Mouse (Mus musculus) frontal cortex, adult (tissue): ENCODE measurements at regions not wholly inside any gene's neighbourhood (a gene's known extent, or its start where the extent isn't known, plus 50 kb on each side); places are given as distances from the start of the nearest gene placed in this dataset.

ENCODE experiments used
- ATAC-seq: cut with Nextera tagmentation; 2 replicates; pipeline ENCODE4 v1.9.2; 2017; ENCODE audit warnings: mild to moderate bottlenecking, moderate library complexity, mixed read lengths; ENCODE audit not compliant: low TSS enrichment

- peak; percentile 87 for ATAC-seq
Observed at GRCm38 (mm10) chr14:91658654-91659421, 2231.6 kb downstream of the Pcdh9 start.

GRCm38 (mm10) chr14:91656011-91656410 lies 2234.5 kb downstream of the Pcdh9 start:
- no peak for ATAC-seq

- no peak for ATAC-seq
Observed at GRCm38 (mm10) chr14:91630976-91631375, 2259.5 kb downstream of the Pcdh9 start.

- no peak for ATAC-seq
Observed at GRCm38 (mm10) chr14:91614391-91614790, 2276.1 kb downstream of the Pcdh9 start.

DNA sequence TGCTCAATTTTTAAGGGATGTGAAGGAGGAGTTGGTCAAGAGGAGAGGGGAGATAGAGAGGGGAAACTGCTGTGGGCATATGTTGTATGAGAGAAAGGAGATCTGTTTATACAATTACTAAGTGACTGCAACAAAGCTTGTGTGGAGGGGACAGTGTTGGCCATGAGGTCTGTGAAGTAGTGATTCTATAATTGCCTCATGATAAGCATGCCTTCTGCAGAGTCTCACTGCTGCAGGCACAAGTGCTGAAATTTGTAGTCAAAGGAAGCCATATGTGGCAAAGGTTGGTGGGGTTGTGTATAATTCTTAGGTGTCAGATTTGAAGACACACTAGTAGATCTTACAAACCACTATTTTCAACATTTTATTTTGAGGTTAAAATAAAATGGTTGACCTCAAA lies 2285.9 kb downstream of the Pcdh9 start:
- no peak for ATAC-seq

DNA sequence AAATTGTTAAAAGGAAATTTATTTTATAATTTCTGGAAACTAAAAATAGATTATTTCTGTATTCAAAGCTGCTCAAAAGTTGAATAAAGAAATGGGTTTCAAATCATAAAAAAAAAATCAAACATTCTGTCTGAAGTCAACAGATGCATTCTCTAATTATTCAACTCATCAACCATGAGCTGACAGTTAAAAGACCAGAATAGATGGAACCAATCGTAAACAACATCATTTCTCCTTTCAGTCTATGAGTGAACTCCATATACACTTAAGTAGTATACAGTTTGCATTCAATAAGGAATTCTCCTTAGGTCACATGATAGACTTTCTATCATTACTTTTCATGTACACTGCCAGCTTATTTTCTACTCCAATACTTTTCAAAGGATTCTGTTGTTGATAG lies 2308.0 kb downstream of the Pcdh9 start:
- ATAC-seq: no peak

DNA sequence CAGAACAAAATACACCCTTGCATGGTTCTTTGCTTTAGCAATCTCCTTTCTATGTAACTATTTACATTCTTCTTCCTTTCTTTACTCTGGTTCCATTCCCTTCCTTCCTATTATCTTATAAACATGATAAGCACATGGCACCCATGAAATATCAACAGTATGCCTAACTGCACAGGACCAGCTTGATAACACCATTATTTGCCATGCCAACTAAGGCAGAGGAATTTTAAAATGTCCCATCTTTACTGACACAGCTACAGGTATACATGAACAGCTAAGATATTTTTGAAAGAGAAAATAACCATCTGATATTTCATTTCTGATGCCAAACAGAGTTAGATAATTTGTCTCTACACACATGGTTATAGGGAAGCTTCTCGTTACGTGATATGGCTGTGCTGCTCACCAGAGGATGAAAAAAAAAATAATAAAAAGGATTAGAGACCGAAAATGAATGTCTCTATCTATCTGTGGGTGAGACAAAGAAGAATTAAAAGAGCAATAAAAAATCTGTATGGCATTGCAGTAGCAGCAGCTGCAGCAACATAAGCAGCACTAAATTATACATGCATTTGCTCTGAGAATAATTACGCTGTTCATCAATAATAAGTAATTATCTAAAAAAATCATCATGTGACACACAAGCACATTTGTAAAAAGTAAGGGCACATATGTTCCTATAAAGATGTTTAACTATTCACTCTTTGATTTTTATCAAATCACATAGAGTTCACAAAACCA lies 2308.6 kb downstream of the Pcdh9 start:
- no peak for ATAC-seq

GRCm38 (mm10) chr14:91569100-91569499 lies 2321.4 kb downstream of the Pcdh9 start:
- no peak for ATAC-seq

- ATAC-seq: no peak
Observed at GRCm38 (mm10) chr14:91539181-91539580, 2351.3 kb downstream of the Pcdh9 start.

DNA sequence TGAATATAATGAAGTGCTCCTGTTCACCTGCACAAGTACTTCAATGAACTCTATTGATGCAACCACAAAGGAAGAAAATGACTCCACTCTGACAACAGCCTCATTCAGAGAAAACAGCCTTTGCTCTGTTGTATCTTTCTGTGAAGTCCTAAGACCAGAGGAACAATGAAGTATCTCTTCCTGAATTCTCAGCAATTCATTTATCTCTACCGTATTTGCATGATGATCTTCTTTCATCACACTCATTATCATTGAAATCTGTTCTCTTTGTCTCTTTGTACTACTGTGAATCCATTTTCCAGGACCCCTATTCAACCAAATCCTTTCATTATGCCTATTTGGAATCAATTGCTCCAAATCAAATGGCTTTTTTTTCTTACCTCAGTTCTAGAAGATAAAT lies 2355.5 kb downstream of the Pcdh9 start:
- ATAC-seq: no peak

DNA sequence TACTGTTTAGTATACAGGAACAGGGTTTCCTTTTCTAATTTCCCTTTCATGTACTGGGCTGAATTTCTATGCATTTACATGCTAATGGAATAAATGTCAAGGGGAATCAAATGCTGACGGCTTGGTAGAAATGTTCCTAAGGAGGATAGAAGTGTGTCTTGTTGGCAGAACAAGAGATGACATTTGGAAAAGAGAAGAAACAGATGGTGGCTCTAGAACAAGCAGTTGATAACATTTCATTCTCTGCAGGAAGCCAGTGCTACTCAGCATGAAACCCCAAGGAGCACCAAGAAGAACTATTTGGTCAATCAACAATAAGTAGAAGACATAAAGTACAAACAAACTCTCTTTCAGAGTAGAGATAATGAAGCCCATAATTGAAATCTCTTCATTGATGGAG lies 2392.0 kb downstream of the Pcdh9 start:
- no peak for ATAC-seq

- ATAC-seq: no peak
Observed at GRCm38 (mm10) chr14:91478358-91478870, 2412.1 kb downstream of the Pcdh9 start.

GRCm38 (mm10) chr14:91463910-91464309 lies 2426.6 kb downstream of the Pcdh9 start:
- no peak for ATAC-seq

- no peak for ATAC-seq
Observed at GRCm38 (mm10) chr14:91462671-91463070, 2427.8 kb downstream of the Pcdh9 start.

DNA sequence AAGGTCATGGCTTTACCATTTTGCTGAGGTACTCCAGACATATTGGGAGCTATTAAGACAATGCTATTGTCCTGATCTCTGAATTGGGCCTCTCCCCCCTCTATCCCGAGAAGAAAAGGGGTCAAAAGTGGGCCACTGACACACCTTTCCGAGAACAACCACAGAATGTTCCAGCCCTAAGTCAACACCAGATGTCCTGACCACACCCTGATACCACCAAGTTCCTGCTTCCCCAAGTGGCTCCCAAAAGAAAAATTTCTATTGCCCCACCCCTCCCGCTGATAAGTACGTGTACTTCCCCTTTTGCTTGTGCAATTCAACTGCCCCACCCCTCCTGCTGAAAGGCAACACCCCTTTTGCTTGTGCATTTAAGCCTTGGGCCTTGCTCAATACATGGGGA lies 2431.7 kb downstream of the Pcdh9 start:
- ATAC-seq: no peak
